Mouse (Mus musculus) CH12.LX (cell line): ENCODE data around the gene Fntb. TPM values are rescaled to one million over a fixed set of nuclear protein-coding genes. Genes with fewer than 3 reads are reported as not detected.

Experiments used
- DNase-seq: peaks from one replicate; pipeline ENCODE4 v3.0.0-alpha.2; 2013; ENCODE audit errors: extremely low read depth
- H3K27ac ChIP-seq: 2 replicates; pipeline ENCODE4 v1.5.1; 2012; ENCODE audit warnings: low read depth, mild to moderate bottlenecking, control low read depth, moderate library complexity; ENCODE audit not compliant: insufficient read depth
- H3K27me3 ChIP-seq: replicated peaks from 2 replicates; pipeline ENCODE3; 2012; ENCODE audit warnings: inconsistent platforms
- H3K36me3 ChIP-seq, 2 experiments: replicated peaks in 1 of 2; 2 replicates each; pipeline versions ENCODE3 to v1.6.1; 2012; ENCODE audit warnings: inconsistent platforms in 1 of 2, low read length in 1 of 2, mild to moderate bottlenecking in 1 of 2, mixed read lengths in 1 of 2, moderate library complexity in 1 of 2; ENCODE audit not compliant: control insufficient read depth in 1 of 2, insufficient read depth in 1 of 2
- H3K4me1 ChIP-seq, 2 experiments: 2 replicates each; pipeline ENCODE4 v1.6.1; 2012; ENCODE audit warnings: inconsistent platforms in 1 of 2, moderate library complexity in 1 of 2; ENCODE audit not compliant: insufficient read depth in 2 of 2, control insufficient read depth in 1 of 2
- H3K4me2 ChIP-seq: 2 replicates; pipeline ENCODE4 v1.6.1; 2012; ENCODE audit warnings: low read depth, mild to moderate bottlenecking, control low read depth; ENCODE audit not compliant: poor library complexity, insufficient read depth, severe bottlenecking
- H3K4me3 ChIP-seq, 3 experiments: fragments of 150-350 bp in 1 of 3; sonication (generic) in 1 of 3; replicated peaks in 1 of 3; 2 replicates each; pipeline versions ENCODE3 to v1.5.1; 2011 to 2012; ENCODE audit warnings: low read depth in 2 of 3, low read length in 2 of 3, mild to moderate bottlenecking in 2 of 3, moderate library complexity in 2 of 3, control low read depth in 1 of 3, improper control_type of control experiment in 1 of 3, inconsistent platforms in 1 of 3, mixed read lengths in 1 of 3; ENCODE audit not compliant: poor library complexity in 1 of 3
- H3K79me2 ChIP-seq: replicated peaks from 2 replicates; pipeline ENCODE4 v1.6.1; 2012; ENCODE audit warnings: mild to moderate bottlenecking, moderate library complexity; ENCODE audit not compliant: control insufficient read depth, poor library complexity, insufficient read depth, severe bottlenecking; ENCODE audit errors: extremely low read depth
- H3K9ac ChIP-seq: 2 replicates; pipeline ENCODE4 v1.6.1; 2012; ENCODE audit warnings: low read depth, mild to moderate bottlenecking, control low read depth, moderate library complexity; ENCODE audit not compliant: insufficient read depth
- H3K9me3 ChIP-seq: replicated peaks from 2 replicates; pipeline ENCODE3; 2012; ENCODE audit warnings: low read length, inconsistent platforms, mixed read lengths
- BHLHE40 ChIP-seq: IDR thresholded peaks from 2 replicates; pipeline ENCODE4 v1.6.1; 2011; ENCODE audit warnings: mild to moderate bottlenecking, low read depth, low read length, improper control_type of control experiment
- CHD1 ChIP-seq: IDR thresholded peaks from 2 replicates; pipeline ENCODE4 v1.6.1; 2012; ENCODE audit warnings: low read depth, low read length, improper control_type of control experiment, inconsistent platforms
- CHD2 ChIP-seq: IDR thresholded peaks from 2 replicates; pipeline ENCODE4 v1.6.1; 2011; ENCODE audit warnings: low read length, improper control_type of control experiment
- CTCF ChIP-seq, 2 experiments: IDR thresholded peaks in 1 of 2; conservative IDR thresholded peaks in 1 of 2; 2 replicates each; pipeline ENCODE4 v1.5.1; 2011 to 2012; ENCODE audit warnings: low read depth in 2 of 2, low read length in 2 of 2, improper control_type of control experiment in 1 of 2, inconsistent platforms in 1 of 2, mild to moderate bottlenecking in 1 of 2, moderate library complexity in 1 of 2
- EP300 ChIP-seq: IDR thresholded peaks from 2 replicates; pipeline ENCODE4 v1.6.1; 2011; ENCODE audit warnings: low read length, improper control_type of control experiment
- HCFC1 ChIP-seq: IDR thresholded peaks from 2 replicates; pipeline ENCODE4 v1.6.1; 2012; ENCODE audit warnings: low read depth, mild to moderate bottlenecking, inconsistent platforms, low read length, improper control_type of control experiment
- IRF4 ChIP-seq: IDR thresholded peaks from 2 replicates; pipeline ENCODE4 v1.6.1; 2014; ENCODE audit warnings: low read depth, mild to moderate bottlenecking, inconsistent platforms, low read length, improper control_type of control experiment
- JUN ChIP-seq: IDR thresholded peaks from 2 replicates; pipeline ENCODE4 v1.6.1; 2011; ENCODE audit warnings: low read depth, mild to moderate bottlenecking, low read length, improper control_type of control experiment, moderate library complexity; ENCODE audit not compliant: insufficient read depth
- JUND ChIP-seq: conservative IDR thresholded peaks from 2 replicates; pipeline ENCODE4 v1.6.1; 2011; ENCODE audit warnings: low read depth, low read length, improper control_type of control experiment
- MEF2A ChIP-seq: IDR thresholded peaks from 2 replicates; pipeline ENCODE4 v1.6.1; 2014; ENCODE audit warnings: low read depth, mild to moderate bottlenecking, inconsistent platforms, low read length, improper control_type of control experiment, borderline replicate concordance
- MXI1 ChIP-seq: IDR thresholded peaks from 2 replicates; pipeline ENCODE4 v1.6.1; 2011; ENCODE audit warnings: mild to moderate bottlenecking, low read depth, low read length, improper control_type of control experiment
- MYC ChIP-seq: IDR thresholded peaks from 2 replicates; pipeline ENCODE4 v1.6.1; 2011; ENCODE audit warnings: low read depth, mild to moderate bottlenecking, improper control_type of control experiment, low read length
- NELFE ChIP-seq: IDR thresholded peaks from 2 replicates; pipeline ENCODE4 v1.6.1; 2011; ENCODE audit warnings: low read depth, low read length, improper control_type of control experiment
- NRF1 ChIP-seq: IDR thresholded peaks from 2 replicates; pipeline ENCODE4 v1.6.1; 2014; ENCODE audit warnings: low read depth, mild to moderate bottlenecking, inconsistent platforms, low read length, improper control_type of control experiment, moderate library complexity
- PAX5 ChIP-seq: IDR thresholded peaks from 2 replicates; pipeline ENCODE4 v1.6.1; 2012; ENCODE audit warnings: low read length, inconsistent platforms, mixed read lengths
- POLR2A ChIP-seq: IDR thresholded peaks from 2 replicates; pipeline ENCODE4 v1.6.1; 2011; ENCODE audit warnings: low read depth, mild to moderate bottlenecking, improper control_type of control experiment, low read length
- RAD21 ChIP-seq: IDR thresholded peaks from 2 replicates; pipeline ENCODE4 v1.6.1; 2011; ENCODE audit warnings: low read depth, mild to moderate bottlenecking, low read length, improper control_type of control experiment, moderate library complexity
- RCOR1 ChIP-seq: conservative IDR thresholded peaks from 2 replicates; pipeline ENCODE4 v1.6.1; 2012; ENCODE audit warnings: low read depth, mild to moderate bottlenecking, inconsistent platforms, low read length, improper control_type of control experiment
- SMC3 ChIP-seq: IDR thresholded peaks from 2 replicates; pipeline ENCODE4 v1.6.1; 2011; ENCODE audit warnings: low read depth, low read length, improper control_type of control experiment
- TBP ChIP-seq: conservative IDR thresholded peaks from 2 replicates; pipeline ENCODE4 v1.6.1; 2011; ENCODE audit warnings: low read depth, low read length, improper control_type of control experiment
- TCF12 ChIP-seq: IDR thresholded peaks from 2 replicates; pipeline ENCODE4 v1.6.1; 2014; ENCODE audit warnings: low read depth, mild to moderate bottlenecking, inconsistent platforms, low read length, improper control_type of control experiment
- UBTF ChIP-seq: IDR thresholded peaks from 2 replicates; pipeline ENCODE4 v1.6.1; 2012; ENCODE audit warnings: low read depth, mild to moderate bottlenecking, inconsistent platforms, low read length, improper control_type of control experiment, moderate library complexity
- USF2 ChIP-seq: conservative IDR thresholded peaks from 2 replicates; pipeline ENCODE4 v1.6.1; 2011; ENCODE audit warnings: low read depth, low read length, improper control_type of control experiment
- ZKSCAN1 ChIP-seq: IDR thresholded peaks from 2 replicates; pipeline ENCODE4 v1.6.1; 2012; ENCODE audit warnings: low read depth, inconsistent platforms, low read length, improper control_type of control experiment, borderline replicate concordance
- ZMIZ1 ChIP-seq: IDR thresholded peaks from 2 replicates; pipeline ENCODE4 v1.6.1; 2012; ENCODE audit warnings: low read depth, mild to moderate bottlenecking, inconsistent platforms, low read length, improper control_type of control experiment
- dilution Hi-C: fragments of 300-500 bp; cut with MboI; formaldehyde crosslinking; loops from 2 replicates; pipeline ENCODE4 v1.14.3; 2020; ENCODE audit warnings: low sequenced_read_pairs; ENCODE audit not compliant: extremely low pct_unique_long_range_greater_than_20kb, extremely low pct_ligation_motif_present
- in situ Hi-C: fragments of 300-500 bp; cut with MboI; formaldehyde crosslinking; loops from 3 replicates; pipeline ENCODE4 v1.14.3; 2019; ENCODE audit warnings: low sequenced_read_pairs, low pct_ligation_motif_present, low pct_unique_long_range_greater_than_20kb, mixed read lengths
- polyA plus RNA-seq: library from polyadenylated mRNA; unstranded; fragments of >175 nt; gene quantifications from 2 replicates; pipeline ENCODE4 v1.2.1, GENCODE M21; 2012; ENCODE audit warnings: low read depth; ENCODE audit not compliant: insufficient read length
- total RNA-seq, 2 experiments: library from RNA; depleted of rRNA; stranded (reverse); fragments of 300-350 nt in 1 of 2; fragments of >200 nt in 1 of 2; gene quantifications; 2 replicates each; pipeline ENCODE4 v1.2.3; 2012 to 2014

The Fntb gene
- total and polyA plus RNA-seq, 3 experiments = 5.6 to 19.5 (median 9.2) TPM

DNA sequence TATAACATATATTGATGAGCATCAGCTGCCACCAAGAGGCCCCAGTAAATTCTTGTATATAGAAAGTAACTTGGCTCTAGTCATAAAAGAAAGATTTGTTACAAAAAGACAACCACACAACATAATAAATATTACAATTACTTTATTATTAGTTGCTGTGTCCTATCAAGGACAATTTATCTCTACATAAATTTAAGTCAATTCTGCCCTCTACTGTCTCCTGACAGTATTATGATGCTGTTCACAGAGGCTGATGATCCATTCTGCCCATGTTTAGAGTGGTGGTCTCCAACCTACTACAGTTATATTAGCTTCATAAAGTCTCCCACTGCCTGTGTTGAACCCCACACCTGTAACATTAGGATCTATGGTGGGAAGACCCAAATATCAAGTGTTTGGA, 44.8 kb upstream of the Fntb start:
- no peak overlapping the region for H3K4me2 ChIP-seq
- H3K4me1 ChIP-seq = no peaks in the 10 kb centered on the region
- TF ChIP-seq UBTF = no peak
- TF ChIP-seq CTCF (conservative IDR thresholded peaks at IDR 0.05 in 1 of 2, IDR thresholded peaks at IDR 0.05 in 1 of 2; ENCODE audit: low read depth in 2 of 2, low read length in 2 of 2) = peak in 1 of 2 experiments; percentile 64; a peak in 2 of 4 replicates
- no peak for TF ChIP-seq CHD1
- peak; percentile 45 for TF ChIP-seq SMC3
- peak; percentile 72 for TF ChIP-seq RAD21
- no peaks in the 10 kb centered on the region for H3K36me3 ChIP-seq
- no peaks in the 10 kb centered on the region for H3K79me2 ChIP-seq
- H3K9ac ChIP-seq = no peak overlapping the region
- peaks cover 2% of the 10 kb centered on the region for H3K27me3 ChIP-seq
- no peak overlapping the region for H3K27ac ChIP-seq
- H3K9me3 ChIP-seq = no peaks in the 10 kb centered on the region
- in situ Hi-C loops = loop anchor here (5.0 to 25.0 kb wide), 2 partner anchors 73 to 233 kb away; no protein-coding TSS in a partner anchor
- dilution Hi-C loops = no loop called here
- no peak for DNase-seq
- no peak overlapping the region for H3K4me3 ChIP-seq

DNA sequence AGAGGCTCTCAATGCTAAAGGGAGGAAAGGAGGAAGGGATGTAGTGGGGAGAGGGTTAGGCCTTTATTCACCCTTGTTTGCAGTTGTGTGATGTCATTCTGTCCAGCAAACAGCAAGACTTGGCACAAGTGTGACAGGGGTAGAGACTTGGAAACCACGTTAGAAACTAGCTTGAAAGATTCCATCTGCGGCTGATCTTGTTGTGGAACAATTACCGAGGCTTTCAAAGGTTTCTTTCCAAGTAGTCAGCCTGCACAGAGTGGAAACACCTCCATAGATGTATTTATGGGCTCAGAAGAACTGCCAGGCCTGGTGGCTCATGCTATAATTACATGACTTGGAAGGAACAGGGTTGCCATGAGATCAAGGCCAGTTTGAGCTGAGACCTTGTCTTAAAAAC, 43.4 kb upstream of the Fntb start:
- Histone ChIP-seq H3K4me1 (no peaks in the 10 kb centered on the region), H3K27me3 (peaks cover 1% of the 10 kb centered on the region), H3K9me3 (no peaks in the 10 kb centered on the region), H3K27ac (no peak overlapping the region), H3K9ac (no peak overlapping the region), H3K36me3 (no peaks in the 10 kb centered on the region), H3K4me3 (no peak overlapping the region), H3K4me2 (no peak overlapping the region), H3K79me2 (no peaks in the 10 kb centered on the region)
- dilution Hi-C loops = no loop called here
- peak; percentile 9 for DNase-seq
- in situ Hi-C loops = loop anchor here (5.0 to 25.0 kb wide), 2 partner anchors 75 to 235 kb away; no protein-coding TSS in a partner anchor
- no peak for TF ChIP-seq JUND
- no peak for TF ChIP-seq JUN
- no peak for TF ChIP-seq RAD21
- TF ChIP-seq RCOR1 = no peak
- no peak for TF ChIP-seq TBP
- TF ChIP-seq TCF12 = no peak
- TF ChIP-seq POLR2A = no peak
- no peak for TF ChIP-seq ZKSCAN1
- no peak for TF ChIP-seq PAX5

DNA sequence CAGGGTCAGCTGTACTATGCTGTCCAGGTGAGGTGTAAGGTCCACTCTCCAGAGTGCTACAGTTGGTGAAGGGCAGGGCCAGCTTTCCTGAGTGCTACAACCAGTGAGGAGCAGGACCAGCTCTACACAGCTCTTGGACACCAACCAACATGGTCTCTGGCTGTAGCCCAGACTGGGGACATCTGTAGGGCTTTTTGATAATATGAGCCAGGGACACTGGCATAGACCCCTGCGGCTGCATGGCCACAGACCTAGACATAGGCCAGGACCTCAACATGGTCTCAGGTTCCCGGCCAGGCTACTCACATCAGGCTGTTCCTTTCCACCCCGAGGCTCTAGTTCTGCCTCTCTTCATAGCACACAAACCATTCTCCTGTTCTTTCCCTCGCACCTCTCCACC, 37.4 kb upstream of the Fntb start:
- Histone ChIP-seq H3K9me3 (peaks cover 7% of the 10 kb centered on the region), H3K27me3 (peaks cover 11% of the 10 kb centered on the region), H3K79me2 (no peaks in the 10 kb centered on the region), H3K36me3 (no peaks in the 10 kb centered on the region)
- DNase-seq = no peak
- dilution Hi-C loops = no loop called here
- TF ChIP-seq HCFC1 = no peak
- TF ChIP-seq NRF1 = no peak
- no peak for TF ChIP-seq CHD2
- no peak for TF ChIP-seq TCF12
- no peak for TF ChIP-seq MXI1
- TF ChIP-seq ZKSCAN1 = no peak
- no peak for TF ChIP-seq PAX5
- no peak for TF ChIP-seq UBTF
- no peak for TF ChIP-seq JUN
- no peak for TF ChIP-seq USF2
- TF ChIP-seq CTCF (conservative IDR thresholded peaks at IDR 0.05 in 1 of 2, IDR thresholded peaks at IDR 0.05 in 1 of 2; ENCODE audit: low read depth in 2 of 2, low read length in 2 of 2) = no peak
- TF ChIP-seq IRF4 = no peak
- no peak for TF ChIP-seq MYC
- TF ChIP-seq RCOR1 = no peak
- no peak for TF ChIP-seq BHLHE40
- no peak for TF ChIP-seq EP300
- no peak for TF ChIP-seq MEF2A
- TF ChIP-seq CHD1 = no peak
- no peak for TF ChIP-seq NELFE
- no peak for TF ChIP-seq ZMIZ1
- TF ChIP-seq, all 38 proteins: peak for 0
- Histone ChIP-seq H3K4me3 (no peak overlapping the region), H3K4me1 (no peaks in the 10 kb centered on the region), H3K4me2 (no peak overlapping the region), H3K9ac (no peak overlapping the region), H3K27ac (no peak overlapping the region)
- in situ Hi-C loops = no loop called here
